ENCODE assay signal across 9 mouse cellular contexts in genomic region chr11:18883507-18883881, GRCm38 (mm10).
A peak's percentile ranks its signal among the peaks of the same experiment; 100 is the strongest.
DNase-seq lines count a peak whose midpoint lies in the region; ATAC-seq lines count a peak whose summit lies in the region.
"Had no signal": no experiment of that assay in that cellular context is flagged by ENCODE, and none has a peak within 500 bp of the region (broad histone marks: within the 10 kb centered on the region; RNA-seq: fewer than 3 reads in every experiment).

No protein-coding gene starts in this region.

- H3K9me3 ChIP-seq in hindbrain, embryonic 11.5 days (ENCODE audit: control insufficient read depth, low read length): no peaks in the 10 kb centered on the region

- intact Hi-C loops in heart, postnatal 36 days (cut with DNase I): no loop called here

- peak; percentile 87 for DNase-seq in 3T3-L1 (ENCODE audit: low read depth, low spot score)
- DNase-seq in adrenal gland, postnatal 36 days: peak; percentile 45 to 63
- DNase-seq in hindbrain, embryonic 11.5 days (ENCODE audit: low spot score): peak; percentile 75
- no peak for DNase-seq in heart, adult 9 months (ENCODE audit: low spot score in 2 of 2)
- DNase-seq in heart, postnatal 36 days: no peak
- no peak for DNase-seq in heart, adult 18-20 months
- DNase-seq: cerebellum, postnatal 36 days had no signal

- peaks cover 10% of the 10 kb centered on the region; the same call in 1 of the 2 replicates for H3K4me1 ChIP-seq in hindbrain, embryonic 11.5 days (replicated peaks; ENCODE audit: control insufficient read depth, insufficient read depth, low read length)

- peak overlapping the region; percentile 81 for H3K27ac ChIP-seq in hindbrain, embryonic 11.5 days (ENCODE audit: low read depth, low read length)

- WGBS in hindbrain, embryonic 11.5 days: 37% methylated on average over 2 of the region's 2 CpGs

- ATAC-seq in hindbrain, embryonic 11.5 days (ENCODE audit: low FRiP score): peak; percentile 87
- peak; percentile 38; the same call in 1 of the 2 replicates for ATAC-seq in megakaryocyte, adult 5-6 weeks (ENCODE audit: poor library complexity, severe bottlenecking)
- no peak for ATAC-seq in erythroid progenitor cell, adult 5-6 weeks (replicated peaks; ENCODE audit: low FRiP score, poor library complexity, severe bottlenecking)

- H3K27me3 ChIP-seq in hindbrain, embryonic 11.5 days (ENCODE audit: control insufficient read depth, insufficient read depth, low read length): no peaks in the 10 kb centered on the region

- H3K4me2 ChIP-seq in hindbrain, embryonic 11.5 days (replicated peaks; ENCODE audit: low read depth, low read length): no peak overlapping the region

- no peaks in the 10 kb centered on the region for H3K36me3 ChIP-seq in hindbrain, embryonic 11.5 days (ENCODE audit: control insufficient read depth, insufficient read depth, low read length)

- H3K4me3 ChIP-seq in hindbrain, embryonic 11.5 days (ENCODE audit: low read depth, low read length): no peak overlapping the region

- H3K9ac ChIP-seq in hindbrain, embryonic 11.5 days (ENCODE audit: low read depth, low read length): no peak overlapping the region

Comparison
In these comparisons a context has a peak if more than half of its experiments do, and no peak if none do; other contexts are left out.
1. DNase-seq: peak in 3T3-L1 (single experiment), adrenal gland, postnatal 36 days (2 of 2) and hindbrain, embryonic 11.5 days (single experiment); none in heart, adult 9 months (0 of 2), heart, postnatal 36 days (0 of 2) and heart, adult 18-20 months (0 of 2).